Mouse (Mus musculus) heart, postnatal 0 days (tissue): ENCODE data around the gene Kif5c.

Experiments used
- CTCF ChIP-seq: IDR thresholded peaks from 2 replicates; pipeline ENCODE4 v1.5.1; 2016; ENCODE audit warnings: antibody characterized with exemption, control low read depth, low read depth
- EP300 ChIP-seq: IDR thresholded peaks from 2 replicates; pipeline ENCODE4 v1.6.1; 2016; ENCODE audit warnings: antibody characterized with exemption, low read depth

- TF ChIP-seq EP300 (no peak), CTCF (no peak)
These were observed 190.4 kb downstream of the Kif5c start for GRCm38 (mm10) chr2:49809496-49809895.
